Comparison of ENCODE assay signal across 14 mouse cellular contexts in genomic region chr17:73142445-73142844, GRCm38 (mm10). TPM values are rescaled to one million over a fixed set of nuclear protein-coding genes. Genes with fewer than 3 reads are reported as not detected.
DNase-seq lines count a peak whose midpoint lies in the region; ATAC-seq and TF ChIP-seq lines count a peak whose summit lies in the region.
"Had no signal": no experiment of that assay in that cellular context is flagged by ENCODE, and none has a peak within 500 bp of the region (broad histone marks: within the 10 kb centered on the region; RNA-seq: fewer than 3 reads in every experiment).

No protein-coding gene starts in this region.

- intact Hi-C loops in heart, postnatal 14 days (cut with DNase I) = no loop called here

- no peaks in the 10 kb centered on the region for H3K27me3 ChIP-seq in heart, embryonic 10.5 days (ENCODE audit: insufficient read depth, poor library complexity, severe bottlenecking)
- H3K27me3 ChIP-seq in G1E (ENCODE audit: insufficient read depth, low read length) = no peaks in the 10 kb centered on the region
- no peaks in the 10 kb centered on the region for H3K27me3 ChIP-seq in intestine, embryonic 14.5 days (replicated peaks; ENCODE audit: control insufficient read depth, insufficient read depth, low read length)
- H3K27me3 ChIP-seq in hindbrain, embryonic 10.5 days (ENCODE audit: insufficient read depth, poor library complexity, severe bottlenecking) = no peaks in the 10 kb centered on the region
- H3K27me3 ChIP-seq: limb, embryonic 13.5 days; midbrain, embryonic 12.5 days; neural tube, embryonic 15.5 days had no signal

- no peak overlapping the region for H3K4me3 ChIP-seq in heart, embryonic 10.5 days
- H3K4me3 ChIP-seq in G1E (ENCODE audit: low read depth, low read length) = no peak overlapping the region; the same call in 1 of the 2 replicates
- no peak overlapping the region for H3K4me3 ChIP-seq in intestine, embryonic 14.5 days (ENCODE audit: low read depth, low read length)
- no peak overlapping the region for H3K4me3 ChIP-seq in hindbrain, embryonic 10.5 days
- H3K4me3 ChIP-seq: erythroblast, embryonic 14.5 days; limb, embryonic 13.5 days; midbrain, embryonic 12.5 days; neural tube, embryonic 15.5 days had no signal

- H3K4me1 ChIP-seq in heart, embryonic 10.5 days = peaks cover 9% of the 10 kb centered on the region; the same call in 1 of the 2 replicates
- H3K4me1 ChIP-seq in G1E (ENCODE audit: insufficient read depth, low read depth, low read length) = peaks cover 61% of the 10 kb centered on the region
- no peaks in the 10 kb centered on the region for H3K4me1 ChIP-seq in intestine, embryonic 14.5 days (replicated peaks; ENCODE audit: control insufficient read depth, insufficient read depth, low read length)
- H3K4me1 ChIP-seq in hindbrain, embryonic 10.5 days (replicated peaks) = no peaks in the 10 kb centered on the region
- H3K4me1 ChIP-seq: midbrain, embryonic 12.5 days; neural tube, embryonic 15.5 days had no signal

- no peaks in the 10 kb centered on the region for H3K9me3 ChIP-seq in heart, embryonic 10.5 days
- no peaks in the 10 kb centered on the region for H3K9me3 ChIP-seq in G1E (replicated peaks)
- H3K9me3 ChIP-seq in intestine, embryonic 14.5 days (ENCODE audit: control insufficient read depth, low read length) = no peaks in the 10 kb centered on the region
- no peaks in the 10 kb centered on the region for H3K9me3 ChIP-seq in hindbrain, embryonic 10.5 days
- H3K9me3 ChIP-seq: limb, embryonic 13.5 days; midbrain, embryonic 12.5 days; neural tube, embryonic 15.5 days had no signal

- no peak overlapping the region for H3K4me2 ChIP-seq in intestine, embryonic 14.5 days (ENCODE audit: low read length)
- H3K4me2 ChIP-seq: limb, embryonic 13.5 days; midbrain, embryonic 12.5 days; neural tube, embryonic 15.5 days had no signal

- peak; percentile 91 for ATAC-seq in G1E (ENCODE audit: extremely low read depth, insufficient number of reproducible peaks, low FRiP score, poor library complexity, severe bottlenecking)
- ATAC-seq in intestine, embryonic 14.5 days (replicated peaks; ENCODE audit: low FRiP score, low TSS enrichment, low read depth) = peak; percentile 70; the same call in 1 of the 2 replicates
- ATAC-seq in megakaryocyte, adult 5-6 weeks (ENCODE audit: poor library complexity, severe bottlenecking) = 0 out of 2 replicates have a peak, but pooled peaks have one; percentile 30

- no peak overlapping the region for H3K27ac ChIP-seq in heart, embryonic 10.5 days
- H3K27ac ChIP-seq in intestine, embryonic 14.5 days (ENCODE audit: low read depth) = no peak overlapping the region
- no peak overlapping the region for H3K27ac ChIP-seq in hindbrain, embryonic 10.5 days
- H3K27ac ChIP-seq: limb, embryonic 13.5 days; midbrain, embryonic 12.5 days; neural tube, embryonic 15.5 days had no signal

- 7% methylated on average over 2 of the region's 2 CpGs for WGBS in heart, embryonic 10.5 days
- WGBS in intestine, embryonic 14.5 days = 27% methylated on average over 2 of the region's 2 CpGs
- 87% methylated on average over 2 of the region's 2 CpGs for WGBS in hindbrain, embryonic 10.5 days

- DNase-seq in heart, embryonic 10.5 days (ENCODE audit: low spot score) = peak; percentile 71
- DNase-seq in heart, postnatal 14 days = no peak
- peak; percentile 36 for DNase-seq in G1E (ENCODE audit: low spot score)
- no peak for DNase-seq in intestine, embryonic 14.5 days (ENCODE audit: low spot score)
- DNase-seq in cerebellum, adult 9-10 months = no peak
- DNase-seq in hindbrain, embryonic 10.5 days (ENCODE audit: low spot score) = no peak
- DNase-seq in cerebellum, postnatal 10 days = no peak
- DNase-seq: kidney, postnatal 4 days; thymus, postnatal 14 days had no signal

- no peaks in the 10 kb centered on the region for H3K36me3 ChIP-seq in heart, embryonic 10.5 days
- peaks cover 6% of the 10 kb centered on the region for H3K36me3 ChIP-seq in G1E (replicated peaks)
- H3K36me3 ChIP-seq in intestine, embryonic 14.5 days (ENCODE audit: control insufficient read depth, insufficient read depth, low read length) = no peaks in the 10 kb centered on the region
- no peaks in the 10 kb centered on the region for H3K36me3 ChIP-seq in hindbrain, embryonic 10.5 days
- H3K36me3 ChIP-seq: limb, embryonic 13.5 days; midbrain, embryonic 12.5 days; neural tube, embryonic 15.5 days had no signal

- no peak for TF ChIP-seq CTCF in G1E (IDR thresholded peaks at IDR 0.05; ENCODE audit: low read depth, low read length)

- H3K9ac ChIP-seq in intestine, embryonic 14.5 days (ENCODE audit: low read length) = no peak overlapping the region
- H3K9ac ChIP-seq: limb, embryonic 13.5 days; midbrain, embryonic 12.5 days; neural tube, embryonic 15.5 days had no signal

RNA-seq across cellular contexts. Expression of gene Lclat1, which starts 34.7 kb away (rescaled TPM):
- polyA plus RNA-seq in heart, embryonic 10.5 days (2016; fragmentation: Nextera tagmentation; extraction: Ambion mirVana) = 24.4 and 37.9 TPM in 2 replicates
- 100 to 1,000 TPM; 103 to 126 TPM for total RNA-seq in heart, postnatal 14 days (2021)
- 25.1 and 48.8 TPM in 2 replicates for total RNA-seq in G1E (2014; fragmentation: Nextera tagmentation)
- 10.0 and 11.8 TPM in 2 replicates for total RNA-seq in G1E (2017)
- polyA plus RNA-seq in G1E (2012) = 1.4 and 5.6 TPM in 2 replicates
- 29.2 and 34.6 TPM in 2 replicates for polyA plus RNA-seq in intestine, embryonic 14.5 days (2014; fragmentation: Nextera tagmentation; extraction: Ambion mirVana)
- 12.5 and 12.8 TPM in 2 replicates for total RNA-seq in megakaryocyte, adult 5-6 weeks (2015)
- 7.0 and 9.1 TPM in 2 replicates for total RNA-seq in megakaryocyte, adult 5-6 weeks (2017)
- 9.8 and 10.5 TPM in 2 replicates for polyA plus RNA-seq in hindbrain, embryonic 10.5 days (2016; fragmentation: Nextera tagmentation; extraction: Ambion mirVana)
- polyA plus RNA-seq: erythroblast, embryonic 14.5 days had no signal

Comparison
In these comparisons a context has a peak if more than half of its experiments do, and no peak if none do; other contexts are left out.
1. DNase-seq: peak in heart, embryonic 10.5 days (single experiment) and G1E (single experiment); none in heart, postnatal 14 days (0 of 2), intestine, embryonic 14.5 days (single experiment), cerebellum, adult 9-10 months (single experiment), hindbrain, embryonic 10.5 days (single experiment) and cerebellum, postnatal 10 days (0 of 2).
2. ATAC-seq: peak in every context shown above with its lines; median percentile 91 in G1E; 70 in intestine, embryonic 14.5 days; 30 in megakaryocyte, adult 5-6 weeks.